Mouse (Mus musculus): ENCODE measurements around the gene Dnajb11. TPM values are rescaled to one million over a fixed set of nuclear protein-coding genes. Genes with fewer than 3 reads are reported as not detected.

Gene Dnajb11
- 70.2 TPM for polyA plus RNA-seq (2012; fragmentation: generic; extraction: Trizol)
- long read RNA-seq, experiment 1, transcript Dnajb11-201 (10 exons, 1,927 nt), result major isoform, 117 of 129 reads
- long read RNA-seq, experiment 1, partial matches to known transcripts, result 4 of 129 reads
- long read RNA-seq, experiment 1, other reads (novel, unspliced or antisense), result 8 of 129 reads
- long read RNA-seq, experiment 2, transcript Dnajb11-201 (10 exons, 1,927 nt), result major isoform, 656 of 671 reads
- long read RNA-seq, experiment 2, partial matches to known transcripts, result 1 of 671 reads
- long read RNA-seq, experiment 2, other reads (novel, unspliced or antisense), result 10 of 671 reads

- Histone ChIP-seq H3K79me2 (ENCODE audit: control insufficient read depth, insufficient read depth) (peaks cover 71% of the 10 kb centered on the region), H3K79me3 (ENCODE audit: low read depth) (peaks cover 26% of the 10 kb centered on the region), H3K4me3 (ENCODE audit: insufficient read depth, poor library complexity, severe bottlenecking) (peak within 1 kb of the TSS; percentile 86), H3K36me3 (ENCODE audit: control insufficient read depth, insufficient read depth) (no peaks in the 10 kb centered on the region), H3K27me3 (ENCODE audit: control insufficient read depth, insufficient read depth, insufficient read length) (no peaks in the 10 kb centered on the region), H3ac (ENCODE audit: control insufficient read depth, insufficient read length, low read depth) (peak within 1 kb of the TSS; percentile 98)
- TF ChIP-seq MYOD1 (IDR thresholded peaks at IDR 0.05; ENCODE audit: control insufficient read depth, insufficient read length, low read depth) (no peak), CEBPB (IDR thresholded peaks at IDR 0.05; ENCODE audit: low read depth) (no peak), MYOG (IDR thresholded peaks at IDR 0.05; ENCODE audit: control insufficient read depth, extremely low read depth, insufficient read length) (no peak), CTCF (IDR thresholded peaks at IDR 0.05; ENCODE audit: control insufficient read depth, insufficient read depth, insufficient read length) (no peak), USF1 (IDR thresholded peaks at IDR 0.05; ENCODE audit: low read depth) (peak; percentile 99), FOSL1 (IDR thresholded peaks at IDR 0.05; ENCODE audit: insufficient read depth, low read length, poor library complexity, severe bottlenecking) (no peak), MAX (IDR thresholded peaks at IDR 0.05) (peak; percentile 93)
These were observed at the start of gene Dnajb11, which contains the start of gene Tbccd1 for GRCm38 (mm10) chr16:22857431-22858113. Dnajb11 (plus strand) TSS chr16:22857845. Tbccd1 (minus strand) TSS chr16:22857669.

DNA sequence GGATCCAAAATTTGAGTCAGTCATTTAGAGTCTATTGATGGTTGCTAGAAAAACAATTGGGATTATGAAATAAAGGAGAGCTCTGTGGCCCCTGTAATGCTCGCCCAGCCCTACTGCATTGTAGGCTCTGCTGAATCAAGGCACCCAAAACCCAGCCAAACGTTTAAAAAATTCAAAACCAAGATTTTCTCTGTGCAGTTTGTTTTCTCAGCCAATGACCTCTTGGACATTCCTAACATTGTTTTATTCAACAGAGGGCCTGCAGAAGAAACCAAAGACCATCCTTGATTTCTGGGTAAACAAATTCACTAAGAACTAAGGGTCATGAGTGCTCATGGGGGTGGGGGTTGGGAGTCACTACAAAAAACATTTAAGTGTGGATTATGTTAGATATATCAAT lies 46.2 kb upstream of the Dnajb11 start, which contains the start of gene Crygs:
Crygs (minus strand) TSS at position 101 of the 400 bp plus-strand sequence.
- H3K4me3 ChIP-seq (ENCODE audit: insufficient read depth, poor library complexity, severe bottlenecking), result no peak within 1 kb of the TSS
- H3K79me2 ChIP-seq (ENCODE audit: control insufficient read depth, insufficient read depth), result no peaks in the 10 kb centered on the region
- H3K27me3 ChIP-seq (ENCODE audit: control insufficient read depth, insufficient read depth, insufficient read length), result peaks cover under 1% of the 10 kb centered on the region
- no peak for TF ChIP-seq CEBPB (IDR thresholded peaks at IDR 0.05; ENCODE audit: low read depth)
- TF ChIP-seq USF1 (IDR thresholded peaks at IDR 0.05; ENCODE audit: low read depth), result no peak
- no peak for TF ChIP-seq CTCF (IDR thresholded peaks at IDR 0.05; ENCODE audit: control insufficient read depth, insufficient read depth, insufficient read length)
- TF ChIP-seq MYOG (IDR thresholded peaks at IDR 0.05; ENCODE audit: control insufficient read depth, extremely low read depth, insufficient read length), result no peak
- no peak for TF ChIP-seq MAX (IDR thresholded peaks at IDR 0.05)
- no peak for TF ChIP-seq MYOD1 (IDR thresholded peaks at IDR 0.05; ENCODE audit: control insufficient read depth, insufficient read length, low read depth)
- no peak for TF ChIP-seq FOSL1 (IDR thresholded peaks at IDR 0.05; ENCODE audit: insufficient read depth, low read length, poor library complexity, severe bottlenecking)
- no peaks in the 10 kb centered on the region for H3K36me3 ChIP-seq (ENCODE audit: control insufficient read depth, insufficient read depth)
- H3K79me3 ChIP-seq (ENCODE audit: low read depth), result no peaks in the 10 kb centered on the region
- no peak within 1 kb of the TSS for H3ac ChIP-seq (ENCODE audit: control insufficient read depth, insufficient read length, low read depth)

DNA sequence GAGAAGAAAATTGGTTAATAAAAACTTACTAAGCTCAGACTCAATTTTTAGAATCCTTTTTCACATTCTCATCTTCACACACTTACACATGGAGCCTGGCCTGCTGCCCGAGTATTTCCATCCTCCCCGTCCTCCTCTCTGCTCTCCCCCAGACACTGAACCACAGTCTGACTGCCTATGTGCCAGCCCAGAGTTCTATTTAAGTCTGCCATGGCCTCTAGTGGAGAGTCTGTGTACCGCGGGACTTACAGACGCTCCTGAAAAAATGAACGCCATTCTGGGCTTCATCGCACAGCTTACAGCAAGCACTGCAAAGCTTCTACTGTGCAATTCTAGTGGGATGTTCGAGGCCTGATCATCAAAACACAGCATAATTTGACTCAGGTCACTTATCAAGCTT lies 36.9 kb upstream of the Dnajb11 start:
- H3K4me3 ChIP-seq (ENCODE audit: insufficient read depth, poor library complexity, severe bottlenecking), result no peak overlapping the region
- H3K36me3 ChIP-seq (ENCODE audit: control insufficient read depth, insufficient read depth), result peaks cover 17% of the 10 kb centered on the region
- H3K79me3 ChIP-seq (ENCODE audit: low read depth), result no peaks in the 10 kb centered on the region
- H3K79me2 ChIP-seq (ENCODE audit: control insufficient read depth, insufficient read depth), result no peaks in the 10 kb centered on the region
- no peak overlapping the region for H3ac ChIP-seq (ENCODE audit: control insufficient read depth, insufficient read length, low read depth)
- TF ChIP-seq FOSL1 (IDR thresholded peaks at IDR 0.05; ENCODE audit: insufficient read depth, low read length, poor library complexity, severe bottlenecking) (no peak), MYOD1 (IDR thresholded peaks at IDR 0.05; ENCODE audit: control insufficient read depth, insufficient read length, low read depth) (no peak), MYOG (IDR thresholded peaks at IDR 0.05; ENCODE audit: control insufficient read depth, extremely low read depth, insufficient read length) (no peak), MAX (IDR thresholded peaks at IDR 0.05) (no peak), CEBPB (IDR thresholded peaks at IDR 0.05; ENCODE audit: low read depth) (no peak), CTCF (IDR thresholded peaks at IDR 0.05; ENCODE audit: control insufficient read depth, insufficient read depth, insufficient read length) (no peak), USF1 (IDR thresholded peaks at IDR 0.05; ENCODE audit: low read depth) (no peak)
- H3K27me3 ChIP-seq (ENCODE audit: control insufficient read depth, insufficient read depth, insufficient read length), result no peaks in the 10 kb centered on the region

DNA sequence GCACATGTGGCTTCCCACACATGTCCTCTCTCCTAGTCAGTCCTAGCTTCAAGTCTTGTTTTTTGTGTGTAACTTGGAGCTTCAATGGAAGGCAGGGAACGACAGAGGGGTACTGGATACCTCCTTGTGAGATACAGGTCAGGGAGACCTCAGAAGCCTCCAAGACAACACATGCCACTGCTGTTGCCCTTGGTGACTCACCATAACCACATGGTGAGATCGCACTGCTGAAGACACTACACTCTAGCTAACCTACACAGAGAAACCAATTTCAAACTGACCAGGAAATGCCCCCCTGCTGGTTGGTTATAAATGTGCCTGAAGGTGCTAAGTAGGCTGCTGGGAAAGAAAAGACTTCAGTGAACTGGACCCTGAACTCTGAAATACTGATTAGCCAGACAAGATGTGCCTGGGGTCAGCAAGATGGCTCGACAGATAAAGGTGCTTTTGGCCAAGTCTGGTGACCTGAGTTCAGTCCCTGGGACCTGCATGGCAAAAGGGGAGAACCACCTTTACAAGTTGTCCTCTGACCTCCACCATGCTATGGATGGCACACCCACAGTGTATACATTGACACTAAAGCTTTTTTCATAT lies 24.6 kb upstream of the Dnajb11 start:
- Histone ChIP-seq H3K36me3 (ENCODE audit: control insufficient read depth, insufficient read depth) (peaks cover 24% of the 10 kb centered on the region), H3ac (ENCODE audit: control insufficient read depth, insufficient read length, low read depth) (no peak overlapping the region), H3K79me3 (ENCODE audit: low read depth) (peaks cover 2% of the 10 kb centered on the region), H3K27me3 (ENCODE audit: control insufficient read depth, insufficient read depth, insufficient read length) (no peaks in the 10 kb centered on the region), H3K4me3 (ENCODE audit: insufficient read depth, poor library complexity, severe bottlenecking) (no peak overlapping the region), H3K79me2 (ENCODE audit: control insufficient read depth, insufficient read depth) (no peaks in the 10 kb centered on the region)
- TF ChIP-seq CTCF (IDR thresholded peaks at IDR 0.05; ENCODE audit: control insufficient read depth, insufficient read depth, insufficient read length), result no peak

DNA sequence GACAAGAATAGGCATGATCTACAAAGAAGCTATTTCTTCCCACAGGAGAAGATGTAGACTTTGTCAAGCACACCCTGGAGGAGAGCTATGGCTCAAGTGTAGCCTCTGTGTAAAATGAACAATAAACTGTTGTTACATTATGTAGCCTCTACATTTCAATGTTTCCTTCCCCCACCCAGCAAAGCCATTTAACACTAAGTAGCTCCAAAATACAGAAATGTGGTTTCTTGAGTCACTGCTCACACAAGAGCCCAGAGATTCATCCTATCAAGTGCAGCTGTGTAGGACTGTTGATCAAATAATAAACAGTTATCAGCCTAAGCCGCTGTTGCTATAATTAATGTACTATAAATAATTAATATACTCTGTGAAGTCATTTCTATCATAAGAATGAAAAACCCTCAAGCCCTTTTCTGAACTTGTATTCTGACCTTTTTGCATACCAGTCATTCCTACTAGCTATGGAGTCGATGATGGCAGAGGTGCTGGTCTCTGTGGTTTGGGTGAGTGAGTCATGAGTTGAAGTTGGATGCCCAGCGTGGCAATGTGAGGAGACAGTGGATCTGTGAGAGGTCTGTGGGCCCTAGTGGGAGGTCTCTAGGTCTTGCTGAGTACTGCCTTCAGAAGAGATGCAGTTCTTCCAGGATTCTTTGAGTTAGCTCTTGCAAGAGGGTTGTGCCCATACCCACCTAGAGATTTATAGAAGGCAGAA lies 18.3 kb upstream of the Dnajb11 start:
- Histone ChIP-seq H3ac (ENCODE audit: control insufficient read depth, insufficient read length, low read depth) (no peak overlapping the region), H3K79me3 (ENCODE audit: low read depth) (peaks cover 2% of the 10 kb centered on the region), H3K79me2 (ENCODE audit: control insufficient read depth, insufficient read depth) (peaks cover 4% of the 10 kb centered on the region), H3K36me3 (ENCODE audit: control insufficient read depth, insufficient read depth) (peaks cover 21% of the 10 kb centered on the region), H3K4me3 (ENCODE audit: insufficient read depth, poor library complexity, severe bottlenecking) (no peak overlapping the region), H3K27me3 (ENCODE audit: control insufficient read depth, insufficient read depth, insufficient read length) (no peaks in the 10 kb centered on the region)
- no peak for TF ChIP-seq MYOD1 (IDR thresholded peaks at IDR 0.05; ENCODE audit: control insufficient read depth, insufficient read length, low read depth)
- no peak for TF ChIP-seq CEBPB (IDR thresholded peaks at IDR 0.05; ENCODE audit: low read depth)
- TF ChIP-seq FOSL1 (IDR thresholded peaks at IDR 0.05; ENCODE audit: insufficient read depth, low read length, poor library complexity, severe bottlenecking), result peak; percentile 9
